ENCODE assay signal across 14 mouse cellular contexts in the genomic region with DNA sequence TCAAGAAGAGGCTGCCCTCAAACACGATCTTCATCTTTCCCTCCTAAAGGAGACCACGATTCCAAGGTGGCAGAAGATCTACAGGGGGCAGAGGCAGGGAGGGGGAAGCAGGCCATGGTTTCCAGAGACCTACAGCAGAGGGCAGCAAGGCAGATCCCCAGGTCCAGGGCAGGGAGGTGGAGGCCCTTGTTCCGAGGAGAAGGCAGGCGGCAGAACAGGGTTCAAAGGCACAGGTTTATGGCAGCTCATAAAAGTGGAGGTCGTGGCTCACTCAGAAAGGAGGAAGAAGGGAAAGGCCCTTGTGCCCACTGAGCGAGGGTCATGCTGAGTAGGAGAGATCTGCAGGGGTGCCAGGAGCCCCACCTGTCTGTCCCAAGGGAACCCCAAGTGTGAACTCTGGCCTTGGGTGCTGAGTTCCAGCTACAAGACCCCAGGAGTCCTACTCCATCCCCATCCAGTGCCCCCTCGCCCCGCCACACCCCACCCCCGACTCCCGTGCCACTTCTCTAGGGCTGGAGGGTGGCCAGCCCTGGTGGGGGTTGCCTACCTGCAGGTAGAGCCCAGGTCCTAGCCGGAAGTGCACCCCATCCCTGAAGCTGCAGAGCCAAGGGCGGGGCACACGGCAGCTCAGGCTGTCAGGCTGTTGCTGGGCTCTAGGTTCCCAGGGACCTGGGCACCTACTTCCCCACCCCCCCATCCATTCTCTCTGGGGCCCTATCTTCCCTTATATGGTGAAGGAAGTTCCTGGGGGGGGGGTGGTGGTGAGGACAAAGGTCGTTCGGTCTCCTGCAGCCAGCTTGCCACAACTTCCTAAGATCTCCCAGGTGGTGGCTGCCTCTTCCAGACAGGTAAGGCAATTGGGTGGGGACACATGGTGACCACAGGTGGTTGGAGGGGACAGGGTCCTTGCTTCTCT. TPM values are rescaled to one million over a fixed set of nuclear protein-coding genes. Genes with fewer than 3 reads are reported as not detected.
DNase-seq lines count a peak whose midpoint lies in the region; ATAC-seq and TF ChIP-seq lines count a peak whose summit lies in the region.
"Had no signal": no experiment of that assay in that cellular context is flagged by ENCODE, and none has a peak within 500 bp of the region (broad histone marks: within the 10 kb centered on the region; RNA-seq: fewer than 3 reads in every experiment).

A gene (plus strand): TSS at position 788 of the 916 bp plus-strand sequence.

- no peak within 1 kb of the TSS for H3K4me3 ChIP-seq in lung, embryonic 16.5 days (ENCODE audit: low read length)
- H3K4me3 ChIP-seq in kidney, embryonic 15.5 days (replicated peaks), result no peak within 1 kb of the TSS; the same call in 1 of the 2 replicates
- H3K4me3 ChIP-seq in limb, embryonic 12.5 days (replicated peaks), result no peak within 1 kb of the TSS
- H3K4me3 ChIP-seq in hindbrain, postnatal 0 days (ENCODE audit: low read length), result no peak within 1 kb of the TSS
- H3K4me3 ChIP-seq: left cerebral cortex, adult 2 months; limb, embryonic 15.5 days; megakaryocyte, embryonic 14.5 days had no signal

- no peak within 1 kb of the TSS for H3K4me2 ChIP-seq in lung, embryonic 16.5 days (ENCODE audit: low read depth, low read length)
- peak within 1 kb of the TSS; percentile 22 for H3K4me2 ChIP-seq in kidney, embryonic 15.5 days
- H3K4me2 ChIP-seq in limb, embryonic 12.5 days, result no peak within 1 kb of the TSS
- no peak within 1 kb of the TSS for H3K4me2 ChIP-seq in hindbrain, postnatal 0 days (ENCODE audit: low read depth, low read length)
- H3K4me2 ChIP-seq: limb, embryonic 15.5 days; lung, embryonic 14.5 days had no signal

- no peak for DNase-seq in lung, postnatal 10 days
- DNase-seq in cerebellum, adult 8-10 months, result no peak
- DNase-seq in hindbrain, postnatal 0 days (ENCODE audit: low spot score), result no peak
- DNase-seq in layer of hippocampus, adult 18-20 months (ENCODE audit: low spot score in 2 of 2), result no peak
- DNase-seq: B cell, adult 2 months; lung, embryonic 14.5 days; thymus, postnatal 14 days had no signal

- no peak for TF ChIP-seq CTCF in hindbrain, postnatal 0 days (IDR thresholded peaks at IDR 0.05; ENCODE audit: low read depth)

- ATAC-seq in lung, embryonic 16.5 days (ENCODE audit: low read depth), result 0 out of 2 replicates have a peak, but pooled peaks have one; percentile 15
- peak; percentile 58; the same call in 1 of the 2 replicates for ATAC-seq in kidney, embryonic 15.5 days (replicated peaks; ENCODE audit: low FRiP score)
- ATAC-seq in limb, embryonic 12.5 days (ENCODE audit: insufficient number of reproducible peaks, insufficient read depth, low FRiP score, low TSS enrichment, low read depth), result 0 out of 2 replicates have a peak, but pooled peaks have one; percentile 29
- no peak for ATAC-seq in hindbrain, postnatal 0 days
- ATAC-seq: forebrain, embryonic 14.5 days had no signal

- 46% methylated on average over 15 of the region's 15 CpGs for WGBS in lung, embryonic 16.5 days
- WGBS in kidney, embryonic 15.5 days, result 33% methylated on average over 14 of the region's 15 CpGs
- 33% methylated on average over 15 of the region's 15 CpGs for WGBS in limb, embryonic 12.5 days
- 63% methylated on average over 15 of the region's 15 CpGs for WGBS in hindbrain, postnatal 0 days

- H3K27me3 ChIP-seq in lung, embryonic 16.5 days (ENCODE audit: control insufficient read depth, insufficient read depth, low read depth, low read length), result no peaks in the 10 kb centered on the region
- H3K27me3 ChIP-seq in kidney, embryonic 15.5 days, result no peaks in the 10 kb centered on the region
- H3K27me3 ChIP-seq in limb, embryonic 12.5 days, result 0 out of 2 replicates have a peak, but pooled peaks cover 5% of the 10 kb centered on the region
- H3K27me3 ChIP-seq in hindbrain, postnatal 0 days (ENCODE audit: insufficient read depth, low read length), result no peaks in the 10 kb centered on the region
- H3K27me3 ChIP-seq: limb, embryonic 15.5 days had no signal

- H3K9ac ChIP-seq in lung, embryonic 16.5 days (ENCODE audit: low read length), result no peak within 1 kb of the TSS
- no peak within 1 kb of the TSS for H3K9ac ChIP-seq in kidney, embryonic 15.5 days
- no peak within 1 kb of the TSS for H3K9ac ChIP-seq in limb, embryonic 12.5 days (replicated peaks)
- H3K9ac ChIP-seq in hindbrain, postnatal 0 days (replicated peaks; ENCODE audit: low read length), result no peak within 1 kb of the TSS
- H3K9ac ChIP-seq: limb, embryonic 15.5 days; lung, embryonic 14.5 days had no signal

- H3K27ac ChIP-seq in lung, embryonic 16.5 days (ENCODE audit: low read length), result no peak within 1 kb of the TSS
- peak within 1 kb of the TSS; percentile 56 for H3K27ac ChIP-seq in kidney, embryonic 15.5 days
- no peak within 1 kb of the TSS for H3K27ac ChIP-seq in limb, embryonic 12.5 days
- no peak within 1 kb of the TSS for H3K27ac ChIP-seq in hindbrain, postnatal 0 days
- H3K27ac ChIP-seq: left cerebral cortex, adult 2 months; limb, embryonic 15.5 days had no signal

- no peaks in the 10 kb centered on the region for H3K9me3 ChIP-seq in lung, embryonic 16.5 days (ENCODE audit: control insufficient read depth, low read length)
- no peaks in the 10 kb centered on the region for H3K9me3 ChIP-seq in kidney, embryonic 15.5 days (replicated peaks)
- no peaks in the 10 kb centered on the region for H3K9me3 ChIP-seq in limb, embryonic 12.5 days
- H3K9me3 ChIP-seq in hindbrain, postnatal 0 days (ENCODE audit: low read length), result no peaks in the 10 kb centered on the region
- H3K9me3 ChIP-seq: limb, embryonic 15.5 days; megakaryocyte, embryonic 14.5 days had no signal

- no peaks in the 10 kb centered on the region for H3K4me1 ChIP-seq in lung, embryonic 16.5 days (replicated peaks; ENCODE audit: control insufficient read depth, insufficient read depth, low read length)
- peaks cover 9% of the 10 kb centered on the region; the same call in 1 of the 2 replicates for H3K4me1 ChIP-seq in kidney, embryonic 15.5 days
- H3K4me1 ChIP-seq in limb, embryonic 12.5 days (replicated peaks), result peaks cover 11% of the 10 kb centered on the region
- H3K4me1 ChIP-seq in hindbrain, postnatal 0 days (ENCODE audit: insufficient read depth, low read length), result no peaks in the 10 kb centered on the region

- no peaks in the 10 kb centered on the region for H3K36me3 ChIP-seq in lung, embryonic 16.5 days (ENCODE audit: control insufficient read depth, insufficient read depth, low read length)
- no peaks in the 10 kb centered on the region for H3K36me3 ChIP-seq in kidney, embryonic 15.5 days
- no peaks in the 10 kb centered on the region for H3K36me3 ChIP-seq in limb, embryonic 12.5 days
- no peaks in the 10 kb centered on the region for H3K36me3 ChIP-seq in hindbrain, postnatal 0 days (ENCODE audit: insufficient read depth, low read length)
- H3K36me3 ChIP-seq: limb, embryonic 15.5 days had no signal

RNA-seq across cellular contexts. Expression of the gene that starts here (rescaled TPM):
- 0.43 and 0.87 TPM in 2 replicates for polyA plus RNA-seq in lung, embryonic 16.5 days (2015; fragmentation: Nextera tagmentation; extraction: Ambion mirVana)
- 11.5 and 12.3 TPM in 2 replicates for polyA plus RNA-seq in kidney, embryonic 15.5 days (2015; fragmentation: Nextera tagmentation; extraction: Ambion mirVana)
- 0.19 TPM in 2 replicates for polyA plus RNA-seq in limb, embryonic 12.5 days (2016; fragmentation: Nextera tagmentation; extraction: Ambion mirVana)
- total RNA-seq in hindbrain, postnatal 0 days (2014; rRNA removed), result 0.26 TPM in 1 of 2 replicates, not detected in the other
- 0.14 and 0.18 TPM in 2 replicates for polyA plus RNA-seq in hindbrain, postnatal 0 days (2015; fragmentation: Nextera tagmentation; extraction: Ambion mirVana)
- total RNA-seq in layer of hippocampus, adult 18-20 months (2021), result under 1 TPM; 0.32 to 0.36 TPM

Comparison
In these comparisons a context has a peak if more than half of its experiments do, and no peak if none do; other contexts are left out.
1. Peak in ATAC-seq in lung, embryonic 16.5 days; RNA of the gene not detected or under 1 TPM.
2. Peak in ATAC-seq in limb, embryonic 12.5 days; RNA of the gene not detected or under 1 TPM.